Mouse (Mus musculus) embryo, embryonic 10 days (tissue): ENCODE results near the gene Rnf222.

ENCODE experiments used
- DNase-seq: peaks from one replicate; pipeline ENCODE4 v3.0.0-alpha.2; 2015; ENCODE audit warnings: low spot score

The Rnf222 gene

DNA sequence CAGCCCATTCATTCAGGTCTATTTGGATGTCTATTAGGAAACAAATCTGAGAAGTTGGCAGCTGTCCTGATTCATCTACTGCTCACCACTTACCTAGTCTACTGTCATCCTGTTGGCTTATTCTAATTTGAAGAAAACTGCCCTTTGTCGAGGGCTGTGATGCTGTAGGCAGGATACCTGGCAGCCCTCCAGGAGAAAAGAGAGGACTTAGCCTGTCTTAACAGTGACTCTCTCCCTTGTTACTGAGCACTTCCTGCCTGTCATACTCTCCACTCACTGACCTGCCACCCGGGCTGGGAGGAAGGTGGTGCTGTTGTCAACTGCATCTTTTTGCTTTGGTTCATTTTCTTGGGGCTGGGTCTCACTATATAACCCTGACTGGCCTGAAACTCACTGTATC, 2.3 kb downstream of the Rnf222 start:
- DNase-seq: no peak

DNA sequence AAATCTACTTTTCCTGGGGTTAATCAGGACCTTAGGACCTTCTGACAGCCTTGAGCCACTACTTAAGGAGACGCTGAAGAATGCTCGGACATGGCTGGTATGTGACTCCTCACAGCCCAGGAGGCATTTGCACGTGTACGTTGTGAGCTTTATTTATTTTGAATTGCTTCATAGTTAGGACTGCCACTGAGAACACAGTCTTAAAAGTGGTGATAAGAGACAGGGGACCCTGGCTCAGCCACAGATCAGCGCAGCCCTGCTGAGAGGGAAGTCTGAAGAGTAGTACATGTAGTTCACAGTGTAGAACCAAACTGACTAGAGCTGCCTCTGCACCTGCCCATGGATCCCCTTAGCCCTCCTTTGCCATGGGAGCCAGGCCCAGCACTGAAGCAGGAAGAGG, 3.5 kb downstream of the Rnf222 start:
- DNase-seq: no peak

DNA sequence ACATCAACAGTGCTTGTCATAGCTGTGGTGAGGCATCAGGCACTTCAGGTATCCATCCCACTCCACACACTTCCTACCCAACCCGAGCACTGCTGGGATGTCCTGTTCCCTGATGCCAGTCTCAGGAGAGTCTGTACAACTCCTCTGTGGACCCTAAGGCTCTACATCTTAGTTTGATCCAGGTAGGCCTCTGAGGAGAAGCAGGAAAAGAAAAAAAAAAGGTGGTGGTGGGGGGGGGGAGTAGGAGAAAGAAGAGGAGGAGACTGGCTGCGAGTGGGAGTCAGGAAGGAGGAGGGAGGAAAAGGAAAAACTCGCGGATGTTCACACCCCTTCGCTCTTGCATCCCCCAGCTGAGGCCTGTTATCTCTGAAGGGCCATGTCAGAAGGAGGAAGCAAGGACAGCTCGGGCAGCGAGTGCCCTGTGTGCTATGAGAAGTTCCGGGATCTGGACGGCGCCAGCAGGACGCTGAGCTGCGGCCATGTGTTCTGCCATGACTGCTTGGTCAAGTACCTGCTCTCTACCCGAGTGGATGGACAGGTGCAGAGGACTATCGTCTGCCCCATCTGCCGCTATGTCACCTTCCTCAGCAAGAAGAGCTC, 4.0 kb downstream of the Rnf222 start:
- DNase-seq: no peak

DNA sequence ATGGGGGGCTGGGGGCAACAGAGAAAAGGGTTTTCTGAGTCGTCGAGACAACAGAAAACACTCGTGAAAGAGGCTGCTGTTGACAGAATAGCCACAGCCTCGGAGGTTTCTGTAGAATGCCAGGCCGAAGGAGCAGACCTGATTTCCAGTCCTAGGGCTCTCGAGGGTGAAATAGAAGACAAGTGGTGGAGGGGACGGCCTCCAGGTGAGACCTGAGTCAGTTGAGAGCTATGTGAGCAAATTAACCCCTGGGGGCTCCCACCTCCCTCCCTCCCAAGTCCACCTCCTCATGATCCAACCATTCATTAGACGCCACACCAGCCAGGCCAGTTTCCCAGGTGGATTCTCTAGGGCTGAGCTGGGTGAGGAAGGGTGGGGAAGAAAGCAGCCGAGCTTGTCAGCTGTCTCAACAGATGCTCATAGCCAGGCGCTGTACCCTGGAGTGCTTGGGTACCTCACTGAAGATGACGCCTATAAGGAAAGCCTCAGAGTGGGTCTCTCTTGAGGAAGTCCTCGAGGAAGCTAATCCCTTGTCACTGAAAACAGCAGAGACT, 5.6 kb downstream of the Rnf222 start:
- DNase-seq: no peak

DNA sequence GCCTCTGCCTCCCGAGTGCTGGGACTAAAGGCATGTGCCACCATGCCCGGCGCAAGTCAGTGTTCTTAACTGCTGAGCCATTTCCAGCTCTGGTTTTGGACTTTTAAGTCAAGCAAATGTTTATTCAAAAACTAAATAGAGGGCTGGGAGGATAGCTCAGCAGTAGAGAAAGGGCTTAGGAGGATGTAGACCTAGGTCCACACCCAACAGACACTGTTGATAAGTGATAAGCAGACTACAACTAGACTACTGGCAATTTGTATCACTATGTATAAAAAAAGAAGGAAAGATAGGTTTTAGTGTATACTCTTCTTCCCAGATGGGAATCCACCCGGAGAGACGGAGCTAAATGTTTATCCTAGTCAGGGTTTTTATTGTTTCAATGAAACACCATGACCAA, 7.9 kb downstream of the Rnf222 start:
- DNase-seq: no peak

DNA sequence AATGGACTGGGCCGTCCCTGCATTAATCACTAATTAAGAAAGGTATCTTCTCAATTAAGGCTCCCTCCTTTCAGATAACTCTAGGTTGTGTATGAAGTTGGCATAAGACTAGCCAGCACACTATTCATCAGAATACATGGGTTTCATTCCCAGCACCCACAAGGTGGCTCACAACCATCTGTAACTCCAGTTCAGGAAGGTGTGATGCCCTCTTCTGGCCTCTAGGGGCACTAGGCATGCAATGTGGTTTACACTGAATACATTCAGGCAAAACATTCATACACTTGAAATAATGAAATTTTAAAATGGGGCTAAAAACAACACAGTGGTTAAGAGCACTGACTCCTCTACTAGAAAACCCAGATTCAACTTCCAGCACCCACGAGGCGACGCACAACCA, 8.8 kb downstream of the Rnf222 start:
- DNase-seq: peak; percentile 70

DNA sequence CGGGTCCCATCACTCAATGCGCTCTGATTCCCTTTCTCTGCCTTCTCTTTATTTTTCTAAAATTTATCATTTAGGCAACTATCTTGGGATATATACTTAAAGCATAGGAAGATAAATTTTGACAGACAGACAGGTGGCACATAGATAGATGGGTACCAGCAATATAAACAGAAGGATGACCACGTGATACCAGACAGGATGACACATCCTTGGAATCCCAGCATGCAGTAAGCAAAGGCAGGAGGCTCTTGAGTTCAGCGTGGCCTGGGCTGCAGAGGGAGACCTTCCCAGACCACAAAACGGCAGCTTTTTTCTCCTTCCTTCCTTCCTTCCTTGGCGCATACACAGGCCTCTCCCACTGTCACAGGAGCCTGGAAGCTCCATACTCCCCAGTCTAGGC, 9.5 kb downstream of the Rnf222 start:
- DNase-seq: no peak

DNA sequence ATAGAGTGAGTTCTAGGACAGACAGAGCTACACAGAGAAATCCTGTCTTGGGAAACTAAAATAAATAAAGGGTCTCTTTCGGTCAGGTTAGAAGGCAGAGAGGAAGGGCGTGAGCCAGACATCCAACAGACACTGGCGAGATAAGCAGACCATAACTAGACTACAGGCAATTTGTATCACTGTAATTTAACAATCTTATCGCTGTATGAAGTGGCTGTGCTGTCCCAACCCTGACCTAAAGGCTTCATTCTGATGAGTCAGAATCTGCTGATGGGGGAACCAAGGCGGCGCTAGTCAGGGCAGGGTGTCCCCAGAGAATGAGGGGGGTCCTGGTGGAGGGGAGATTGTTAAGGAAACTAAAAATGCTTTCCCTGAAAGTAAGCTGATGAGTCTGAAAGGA, 10.4 kb downstream of the Rnf222 start:
- no peak for DNase-seq

DNA sequence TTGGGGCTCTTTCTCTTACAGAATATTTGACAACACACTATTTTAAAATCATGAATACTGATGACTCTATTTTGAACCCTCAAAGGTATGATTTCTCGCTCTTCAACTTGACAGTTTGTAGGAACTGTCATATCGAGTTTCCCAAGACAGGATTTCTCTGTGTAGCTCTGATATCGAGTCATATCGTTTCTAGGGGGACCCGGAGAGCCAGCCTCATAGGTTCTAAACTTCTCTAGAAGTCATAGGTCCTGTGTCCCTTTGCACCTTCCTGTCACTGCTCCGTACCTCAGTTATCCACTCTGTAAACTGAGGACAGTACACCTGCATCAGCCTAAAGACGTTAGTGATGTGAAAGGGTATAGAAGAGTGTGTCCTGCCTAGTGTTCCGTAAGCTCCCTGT, 11.5 kb downstream of the Rnf222 start:
- no peak for DNase-seq

DNA sequence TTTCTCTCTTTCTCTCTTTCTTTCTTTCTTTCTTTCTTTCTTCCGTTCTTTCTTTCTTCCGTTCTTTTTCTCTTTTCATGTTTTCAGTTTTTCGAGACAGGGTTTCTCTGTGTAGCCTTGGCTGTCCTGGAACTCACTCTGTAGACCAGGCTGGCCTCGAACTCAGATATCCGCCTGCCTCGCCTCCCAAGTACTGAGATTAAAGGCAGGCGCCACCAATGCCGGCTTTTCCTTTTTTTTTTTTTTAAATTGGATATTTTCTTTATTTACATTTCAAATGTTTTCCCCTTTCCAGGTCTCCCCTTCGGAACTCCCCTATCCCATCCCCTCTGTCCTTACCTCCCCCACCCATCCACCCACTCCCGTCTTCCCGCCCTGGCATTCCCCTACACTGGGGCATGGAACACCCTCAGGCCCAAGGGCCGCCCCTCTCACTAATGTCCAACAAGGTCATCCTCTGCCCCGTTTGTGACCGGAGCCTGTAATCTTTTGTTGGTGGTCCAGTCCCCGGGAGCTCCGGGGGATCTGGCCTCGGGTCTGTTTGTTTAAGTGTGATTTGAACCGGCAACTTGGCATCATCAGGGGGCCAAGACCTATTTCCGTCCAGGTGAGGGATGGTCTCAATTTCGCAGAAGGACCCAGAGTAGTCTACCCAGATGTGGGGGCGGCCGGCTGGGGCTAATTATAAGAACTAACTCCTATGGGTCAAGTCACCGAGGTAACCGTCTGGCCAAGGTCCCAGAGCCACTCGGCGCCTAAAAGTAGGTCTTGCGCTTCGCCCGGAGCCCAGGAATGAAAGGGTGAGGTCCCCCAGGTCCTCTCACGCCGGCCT, 12.4 kb downstream of the Rnf222 start:
- no peak for DNase-seq

DNA sequence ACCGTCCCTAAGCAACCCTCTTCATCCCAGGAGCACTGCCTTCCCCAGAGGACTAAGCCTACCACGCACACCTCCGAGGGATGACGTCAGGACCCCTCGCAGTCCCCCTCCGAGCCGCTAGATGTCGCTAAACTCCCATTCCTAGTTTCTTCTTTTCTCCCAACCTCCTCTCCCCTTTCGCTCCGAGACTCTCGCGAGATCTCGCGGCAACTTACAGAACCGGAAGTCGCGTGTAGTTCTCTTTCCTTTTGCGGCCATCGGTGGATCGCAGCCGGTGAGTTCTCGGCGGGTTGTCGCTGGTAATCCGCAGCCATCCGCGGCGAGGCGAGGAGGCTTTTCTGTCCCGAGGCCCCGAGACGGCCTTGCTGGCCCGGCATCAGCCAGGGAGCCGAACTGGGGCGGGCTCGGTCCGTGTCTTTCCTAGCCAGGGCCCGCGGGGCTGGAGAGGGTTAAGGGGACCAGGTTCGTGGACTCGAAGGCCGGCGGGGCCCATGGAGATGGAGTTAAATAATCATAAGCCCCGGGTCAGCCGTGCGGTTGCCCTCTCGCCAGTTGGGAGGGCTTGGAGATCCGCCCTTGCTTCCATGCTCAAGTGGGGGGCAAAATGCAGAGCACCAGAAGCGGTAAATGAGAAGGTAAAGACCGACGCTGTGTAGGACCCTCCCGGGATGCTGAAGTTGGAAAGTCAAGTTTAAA, 13.1 kb downstream of the Rnf222 start, which contains the start of gene Rpl26:
TSS of gene Rpl26 (plus strand) at position 233 of the 696 bp plus-strand sequence.
- DNase-seq: peak; percentile 98

DNA sequence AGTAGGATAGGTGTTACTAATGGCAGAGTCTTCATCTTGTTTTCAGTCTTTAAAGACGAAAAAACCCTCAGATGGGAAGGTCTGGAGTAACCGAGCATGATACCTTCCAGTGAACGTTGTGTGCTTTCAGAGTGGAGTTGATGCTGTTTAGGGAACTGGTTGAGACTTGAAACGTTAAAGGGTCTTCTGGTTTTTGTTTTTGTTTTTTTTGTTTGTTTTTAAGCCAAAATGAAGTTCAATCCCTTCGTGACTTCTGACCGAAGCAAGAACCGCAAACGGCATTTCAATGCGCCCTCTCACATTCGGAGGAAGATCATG, 13.7 kb downstream of the Rnf222 start:
- DNase-seq: no peak

DNA sequence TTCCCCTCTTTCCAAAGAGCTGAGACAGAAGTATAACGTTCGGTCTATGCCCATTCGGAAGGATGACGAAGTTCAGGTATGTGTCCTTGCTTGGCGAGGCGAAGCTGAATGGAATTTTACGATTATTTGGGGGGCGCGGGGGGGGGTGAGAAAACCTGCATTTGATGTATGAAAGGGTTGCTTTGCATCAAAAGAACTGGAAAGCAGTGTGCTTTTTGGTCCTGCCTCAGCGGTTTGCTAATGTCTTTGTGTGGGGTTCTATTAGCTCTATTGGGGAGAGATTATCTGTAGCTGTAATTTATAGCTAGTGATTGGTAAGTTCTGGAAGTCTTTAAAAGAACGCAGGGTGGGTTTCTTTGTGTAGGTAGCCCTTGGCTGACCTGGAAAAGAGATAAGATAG, 14.0 kb downstream of the Rnf222 start:
- no peak for DNase-seq

DNA sequence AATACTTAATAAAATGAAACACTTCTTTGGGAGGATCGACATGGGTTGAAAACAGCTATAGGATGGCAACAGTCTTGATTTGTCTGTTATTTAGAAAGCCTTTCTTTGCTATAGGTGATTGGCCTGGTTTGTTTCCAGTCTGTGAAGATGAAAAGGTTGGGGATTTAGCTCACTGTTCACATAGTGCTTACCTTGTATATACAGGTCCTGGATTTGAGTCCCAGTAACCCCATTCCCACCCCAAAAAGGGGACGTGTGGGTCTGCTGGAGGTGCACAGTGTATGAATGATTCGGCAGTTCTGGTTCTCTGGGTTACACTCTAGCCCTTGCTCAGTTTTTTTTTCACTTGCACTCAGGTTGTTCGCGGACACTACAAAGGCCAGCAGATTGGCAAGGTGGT, 14.5 kb downstream of the Rnf222 start:
- DNase-seq: no peak

DNA sequence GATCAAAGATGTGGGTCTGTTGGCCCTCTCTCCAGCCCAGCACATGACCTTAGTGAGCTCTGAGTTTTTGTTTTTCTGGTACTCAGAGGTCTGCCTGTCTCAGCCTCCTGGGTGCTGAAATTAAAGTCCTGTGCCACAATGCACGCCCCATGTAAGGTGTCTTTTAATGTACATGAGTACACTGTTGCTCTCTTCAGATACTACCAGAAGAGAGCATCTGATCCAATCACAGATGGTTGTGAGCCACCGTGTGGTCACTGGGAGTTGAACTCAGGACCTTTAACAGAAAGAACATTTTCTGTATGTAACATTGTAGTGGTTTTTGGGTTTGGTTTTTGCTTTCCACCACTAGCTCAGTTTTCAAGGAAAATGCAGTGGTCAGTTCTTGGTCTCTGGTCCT, 15.4 kb downstream of the Rnf222 start:
- no peak for DNase-seq

DNA sequence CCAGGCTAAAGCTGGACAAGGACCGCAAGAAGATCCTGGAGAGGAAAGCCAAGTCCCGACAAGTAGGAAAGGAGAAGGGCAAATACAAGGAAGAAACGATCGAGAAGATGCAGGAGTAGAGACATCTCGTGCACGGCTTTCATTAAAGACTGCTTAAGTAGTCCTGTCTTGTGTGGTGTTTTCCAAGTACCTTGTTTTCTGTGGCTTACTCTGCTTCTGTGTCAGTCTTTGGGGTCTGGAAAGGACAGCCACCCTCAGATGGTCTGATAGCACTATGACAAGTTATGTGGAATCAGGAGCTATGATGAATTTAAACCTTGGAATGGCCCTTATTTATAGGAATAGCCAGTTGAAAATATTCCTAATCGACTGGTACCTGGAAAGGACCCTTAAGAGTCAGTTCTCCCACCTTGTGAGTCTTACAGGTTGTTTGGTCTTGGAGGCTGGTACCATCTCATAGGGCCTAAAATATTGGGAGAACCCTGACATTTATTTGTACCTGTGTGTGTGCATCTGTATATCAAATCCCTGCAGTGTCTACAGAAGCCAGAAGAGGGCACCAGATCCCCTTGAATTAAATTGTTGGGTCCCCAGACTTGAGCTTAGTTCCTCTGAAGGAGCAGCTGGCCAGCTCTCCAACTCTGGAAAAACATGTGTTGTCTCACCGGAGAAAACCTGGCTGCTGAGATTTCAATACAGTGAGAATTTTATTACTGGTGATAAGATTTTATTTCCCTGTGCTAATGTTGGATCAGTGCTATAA, 16.2 kb downstream of the Rnf222 start:
- peak; percentile 66 for DNase-seq

DNA sequence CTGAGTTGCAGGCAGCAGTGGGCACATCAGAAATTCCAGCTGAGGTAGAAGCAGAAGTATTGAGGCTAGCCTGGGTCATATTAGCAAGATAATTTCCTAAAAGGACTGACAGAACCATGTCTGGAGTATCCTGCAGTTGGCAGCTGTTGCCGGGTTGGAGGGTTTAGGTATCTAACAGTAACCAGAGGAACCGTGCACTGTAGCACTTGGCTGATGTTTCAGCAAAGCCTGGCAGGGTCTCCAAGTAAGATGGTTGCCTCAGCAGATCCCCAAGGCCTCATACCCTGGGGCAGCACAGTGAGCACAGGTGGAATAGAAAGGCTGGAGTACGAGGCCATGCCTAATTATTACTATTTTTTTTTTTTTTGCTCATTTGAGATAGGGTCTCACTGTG, 16.8 kb downstream of the Rnf222 start:
- no peak for DNase-seq

DNA sequence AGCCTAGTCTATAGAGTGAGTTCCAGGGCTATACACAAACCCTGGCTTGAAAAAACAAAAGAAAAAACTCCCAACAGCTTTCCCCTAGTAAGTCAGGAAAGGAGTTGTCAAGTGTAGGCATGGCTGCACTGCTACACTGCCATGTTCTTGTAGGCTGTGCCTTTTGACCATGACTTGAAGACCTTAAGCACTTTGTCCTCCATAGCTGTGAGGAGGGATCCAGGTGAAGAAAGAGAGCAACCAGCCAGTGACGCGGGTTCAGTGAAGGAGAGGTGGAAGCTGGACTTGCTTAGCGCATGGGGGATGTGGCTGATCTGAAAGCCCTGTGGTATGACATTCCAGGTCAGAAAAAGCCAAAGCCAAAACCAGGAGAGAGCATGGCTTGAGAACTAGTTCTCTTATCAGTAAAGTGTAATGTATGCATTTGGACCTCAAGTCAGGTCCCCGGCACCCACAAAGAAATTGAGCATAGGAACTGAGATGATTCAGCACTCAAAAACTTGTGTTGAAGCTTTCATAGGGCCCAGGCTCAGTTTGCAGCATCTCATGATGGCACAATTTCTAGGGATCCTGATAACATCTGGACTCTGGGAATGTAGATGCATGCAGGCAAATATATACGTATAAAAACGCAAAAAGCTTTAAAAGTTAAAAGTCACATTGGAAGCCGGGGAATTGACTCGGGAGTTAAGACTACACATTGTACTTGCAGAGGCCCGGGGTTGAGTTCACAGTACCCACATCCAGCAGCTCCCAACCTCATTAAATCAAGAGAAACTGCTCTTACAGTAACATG, 17.5 kb downstream of the Rnf222 start:
- no peak for DNase-seq

DNA sequence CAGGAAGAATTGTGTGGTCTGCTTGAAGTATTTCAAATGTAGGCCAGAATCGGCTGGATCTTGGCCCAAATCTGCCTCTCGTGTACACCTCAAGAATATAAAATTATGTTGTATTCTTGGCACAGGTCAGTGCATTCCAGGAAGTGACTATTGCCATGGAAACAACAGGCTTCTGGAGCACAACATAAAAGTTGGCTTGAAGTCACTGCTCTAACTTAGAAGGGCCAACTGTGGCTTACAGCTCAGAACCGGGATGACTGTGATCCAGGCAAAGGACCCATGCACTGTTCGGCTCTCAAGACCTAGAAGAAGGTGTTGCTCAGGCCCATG, 18.1 kb downstream of the Rnf222 start:
- DNase-seq: no peak

DNA sequence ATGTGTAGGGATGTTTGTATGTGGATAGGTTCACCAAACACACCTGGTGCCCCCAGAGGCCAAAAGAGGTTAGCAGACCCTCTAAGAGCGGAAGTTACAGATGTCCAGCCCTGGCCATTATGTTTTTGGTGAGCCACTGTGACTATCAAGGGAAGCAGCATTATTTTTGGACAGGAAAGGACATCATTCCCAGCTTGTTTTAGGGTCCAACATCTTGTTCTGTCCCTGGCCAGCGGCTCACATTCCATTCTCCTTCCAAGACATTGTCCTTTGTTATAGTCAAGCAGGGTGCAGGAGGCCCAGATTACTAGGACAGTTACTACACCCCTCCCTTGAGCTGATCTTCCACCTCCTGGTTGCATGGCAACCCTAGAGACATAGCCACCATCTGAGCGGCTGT, 18.9 kb downstream of the Rnf222 start:
- no peak for DNase-seq

DNA sequence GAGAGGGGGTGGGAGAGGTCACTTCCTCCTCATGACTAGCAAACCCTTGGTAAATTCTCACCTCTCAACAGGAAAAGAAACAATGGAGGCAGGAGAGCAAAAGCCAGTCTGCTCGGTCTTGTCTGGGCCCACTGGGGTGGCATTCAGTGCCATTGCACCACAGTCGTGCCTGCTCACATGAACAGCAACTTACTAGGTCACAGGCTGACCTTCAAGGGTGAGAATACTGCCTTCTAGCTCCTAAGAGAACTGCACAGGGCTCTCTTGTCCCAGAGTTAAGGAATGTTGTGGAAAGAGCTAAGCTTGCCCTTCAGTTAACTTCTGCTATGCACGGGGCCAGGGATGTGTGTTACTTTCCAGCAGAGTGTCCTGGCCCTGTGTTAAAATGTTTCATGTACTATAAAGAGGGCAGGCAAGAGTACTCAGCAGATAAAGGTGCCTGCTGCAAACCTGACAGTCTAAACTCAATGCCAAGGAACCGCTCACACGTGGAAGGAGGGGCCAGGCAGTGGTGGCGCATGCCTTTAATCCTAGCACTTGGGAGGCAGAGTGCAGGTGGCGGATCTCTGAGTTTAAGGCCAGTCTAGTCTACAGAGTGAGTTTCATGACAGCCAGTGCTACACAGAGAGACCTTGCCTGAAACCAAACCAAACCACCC, 20.6 kb downstream of the Rnf222 start:
- no peak for DNase-seq
